Mouse (Mus musculus) hindbrain, embryonic 12.5 days (tissue): ENCODE results near the gene Celf2. TPM values are rescaled to one million over a fixed set of nuclear protein-coding genes. Genes with fewer than 3 reads are reported as not detected.

ENCODE experiments used
- ATAC-seq: fragments of 200-750 bp; cut with Nextera tagmentation; 2 replicates; pipeline ENCODE4 v1.8.0; 2017; ENCODE audit warnings: moderate TSS enrichment; ENCODE audit not compliant: low FRiP score
- H3K27ac ChIP-seq: fragments of 300-500 bp; sonication (generic); 2 replicates; pipeline ENCODE4 v1.5.1; 2016; ENCODE audit warnings: mild to moderate bottlenecking
- H3K27me3 ChIP-seq: fragments of 300-500 bp; sonication (generic); 2 replicates; pipeline ENCODE4 v1.6.1; 2016; ENCODE audit warnings: mild to moderate bottlenecking
- H3K36me3 ChIP-seq: fragments of 300-500 bp; sonication (generic); 2 replicates; pipeline ENCODE4 v1.6.1; 2016; ENCODE audit warnings: mild to moderate bottlenecking
- H3K4me1 ChIP-seq: fragments of 300-500 bp; sonication (generic); 2 replicates; pipeline ENCODE4 v1.6.1; 2016
- H3K4me2 ChIP-seq: fragments of 300-500 bp; sonication (generic); replicated peaks from 2 replicates; pipeline ENCODE4 v1.6.1; 2016; ENCODE audit warnings: mild to moderate bottlenecking
- H3K4me3 ChIP-seq: fragments of 300-500 bp; sonication (generic); 2 replicates; pipeline ENCODE4 v1.5.1; 2016; ENCODE audit warnings: mild to moderate bottlenecking
- H3K9ac ChIP-seq: fragments of 300-500 bp; sonication (generic); 2 replicates; pipeline ENCODE4 v1.6.1; 2016; ENCODE audit warnings: mild to moderate bottlenecking, moderate library complexity
- H3K9me3 ChIP-seq: fragments of 300-500 bp; sonication (generic); replicated peaks from 2 replicates; pipeline ENCODE4 v1.6.1; 2016; ENCODE audit warnings: mild to moderate bottlenecking
- WGBS: fragments of 180-500 bp; shearing (Covaris S2); methylation state at CpG from one replicate; pipeline ENCODE4 v1.1.7; 2016; 5-methylcytosine and 5-hydroxymethylcytosine counted together
- polyA plus RNA-seq: library from polyadenylated mRNA; unstranded; fragments of >200 nt; fragmentation: Nextera tagmentation; extraction: Ambion mirVana; gene quantifications from 2 replicates; pipeline ENCODE4 v1.2.1, GENCODE M21; 2016

Celf2 gene
- polyA plus RNA-seq, 1 experiment from 2014 or later = 108 TPM

DNA sequence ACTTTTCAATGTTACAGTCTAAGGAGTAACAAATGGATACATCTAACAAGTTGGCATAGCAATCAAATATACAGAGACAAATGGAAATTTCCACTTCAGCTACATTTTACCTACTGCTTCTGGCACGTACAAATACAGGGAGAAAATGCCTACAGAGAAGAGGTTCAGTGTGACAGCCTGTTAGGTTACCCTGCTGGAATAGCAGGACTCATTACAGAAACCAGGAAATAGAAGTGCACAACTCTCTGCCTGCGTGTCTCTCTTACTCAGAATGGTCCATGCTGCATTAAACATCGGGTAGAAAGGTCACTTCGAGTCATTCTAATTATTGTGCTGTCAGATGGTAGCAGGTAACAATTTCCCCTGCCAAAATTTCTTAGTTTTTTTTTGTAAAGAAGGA lies 141.6 kb downstream of the Celf2 start:
- H3K27me3 ChIP-seq = no peaks in the 10 kb centered on the region
- H3K9ac ChIP-seq = no peak overlapping the region
- no peak for ATAC-seq
- H3K36me3 ChIP-seq = no peaks in the 10 kb centered on the region
- H3K4me2 ChIP-seq = no peak overlapping the region
- no peaks in the 10 kb centered on the region for H3K9me3 ChIP-seq
- no peak overlapping the region for H3K4me3 ChIP-seq
- no peak overlapping the region for H3K27ac ChIP-seq
- no peaks in the 10 kb centered on the region for H3K4me1 ChIP-seq
- 89% methylated on average over 4 of the region's 4 CpGs for WGBS

DNA sequence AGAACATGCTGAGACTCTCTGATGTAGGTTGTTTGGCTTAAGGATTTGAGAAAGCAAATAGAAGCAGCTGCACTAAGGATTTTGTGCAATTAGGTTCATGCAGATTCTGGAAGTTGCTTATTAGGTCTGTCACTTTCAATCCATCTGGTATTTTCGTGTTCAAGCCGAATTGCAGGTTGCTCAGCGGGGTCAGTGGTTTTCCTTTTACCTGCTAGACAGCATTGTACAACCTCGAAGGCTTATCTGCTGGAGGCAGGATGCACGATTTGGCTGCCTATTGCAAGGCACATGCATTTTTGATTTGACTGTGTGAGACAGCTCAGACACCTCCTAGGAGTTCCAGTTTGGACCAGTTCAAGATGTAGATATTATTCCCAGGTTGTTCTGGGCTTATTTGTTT lies 149.8 kb downstream of the Celf2 start:
- no peaks in the 10 kb centered on the region for H3K36me3 ChIP-seq
- WGBS = 81% methylated on average over 5 of the region's 5 CpGs
- H3K4me1 ChIP-seq = no peaks in the 10 kb centered on the region
- no peak overlapping the region for H3K4me2 ChIP-seq
- no peak overlapping the region for H3K4me3 ChIP-seq
- ATAC-seq = no peak
- H3K9ac ChIP-seq = no peak overlapping the region
- H3K9me3 ChIP-seq = no peaks in the 10 kb centered on the region
- H3K27me3 ChIP-seq = no peaks in the 10 kb centered on the region
- no peak overlapping the region for H3K27ac ChIP-seq

DNA sequence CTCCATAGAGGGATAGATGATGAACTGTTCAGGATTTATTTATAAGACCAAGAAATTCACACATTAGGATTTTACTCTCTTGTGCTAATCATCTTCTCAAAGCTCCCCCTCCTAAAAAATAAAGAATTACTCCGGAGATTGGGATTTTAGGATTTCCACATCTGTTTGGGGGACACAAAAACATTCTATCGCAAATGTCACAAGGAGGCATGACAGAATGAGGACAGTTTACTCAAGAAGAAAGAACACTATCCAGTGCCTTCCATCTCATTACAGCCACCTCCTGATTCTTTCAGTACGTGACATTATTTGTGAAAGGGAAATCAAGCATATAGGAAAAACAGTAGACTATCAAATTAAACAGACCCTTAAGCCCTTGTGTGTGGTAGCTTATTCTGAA lies 150.5 kb downstream of the Celf2 start:
- no peak for ATAC-seq
- no peaks in the 10 kb centered on the region for H3K9me3 ChIP-seq
- 79% methylated on average over 3 of the region's 3 CpGs for WGBS

DNA sequence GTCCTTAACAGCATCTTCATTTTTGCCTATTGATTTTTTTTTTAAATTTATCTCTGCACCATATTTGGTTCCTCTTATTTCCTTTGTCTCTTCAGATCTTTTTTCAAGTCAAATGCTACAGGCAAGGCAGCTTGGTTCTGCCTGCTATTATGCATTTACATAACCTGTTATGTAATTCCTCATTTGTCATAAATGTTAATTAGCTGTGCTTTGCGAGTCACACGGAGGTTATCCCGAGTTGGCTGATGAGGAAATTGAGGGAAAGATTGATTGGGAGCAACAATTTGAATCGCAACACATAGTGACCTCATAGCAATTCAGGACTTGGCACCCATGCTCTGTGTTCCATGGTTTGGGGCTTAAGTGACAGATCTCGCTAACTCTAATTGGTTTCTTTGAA lies 158.1 kb downstream of the Celf2 start:
- no peaks in the 10 kb centered on the region for H3K9me3 ChIP-seq
- no peak for ATAC-seq
- no peaks in the 10 kb centered on the region for H3K4me1 ChIP-seq
- H3K9ac ChIP-seq = no peak overlapping the region
- H3K27me3 ChIP-seq = no peaks in the 10 kb centered on the region
- H3K4me2 ChIP-seq = no peak overlapping the region
- 80% methylated on average over 5 of the region's 5 CpGs for WGBS
- H3K4me3 ChIP-seq = no peak overlapping the region
- no peaks in the 10 kb centered on the region for H3K36me3 ChIP-seq
- no peak overlapping the region for H3K27ac ChIP-seq

More for the DNA sequence above, 150.5 kb downstream of the Celf2 start:
- Histone ChIP-seq H3K27ac (no peak overlapping the region), H3K27me3 (no peaks in the 10 kb centered on the region), H3K4me3 (no peak overlapping the region), H3K4me1 (no peaks in the 10 kb centered on the region), H3K9ac (no peak overlapping the region), H3K4me2 (no peak overlapping the region), H3K36me3 (no peaks in the 10 kb centered on the region)

DNA sequence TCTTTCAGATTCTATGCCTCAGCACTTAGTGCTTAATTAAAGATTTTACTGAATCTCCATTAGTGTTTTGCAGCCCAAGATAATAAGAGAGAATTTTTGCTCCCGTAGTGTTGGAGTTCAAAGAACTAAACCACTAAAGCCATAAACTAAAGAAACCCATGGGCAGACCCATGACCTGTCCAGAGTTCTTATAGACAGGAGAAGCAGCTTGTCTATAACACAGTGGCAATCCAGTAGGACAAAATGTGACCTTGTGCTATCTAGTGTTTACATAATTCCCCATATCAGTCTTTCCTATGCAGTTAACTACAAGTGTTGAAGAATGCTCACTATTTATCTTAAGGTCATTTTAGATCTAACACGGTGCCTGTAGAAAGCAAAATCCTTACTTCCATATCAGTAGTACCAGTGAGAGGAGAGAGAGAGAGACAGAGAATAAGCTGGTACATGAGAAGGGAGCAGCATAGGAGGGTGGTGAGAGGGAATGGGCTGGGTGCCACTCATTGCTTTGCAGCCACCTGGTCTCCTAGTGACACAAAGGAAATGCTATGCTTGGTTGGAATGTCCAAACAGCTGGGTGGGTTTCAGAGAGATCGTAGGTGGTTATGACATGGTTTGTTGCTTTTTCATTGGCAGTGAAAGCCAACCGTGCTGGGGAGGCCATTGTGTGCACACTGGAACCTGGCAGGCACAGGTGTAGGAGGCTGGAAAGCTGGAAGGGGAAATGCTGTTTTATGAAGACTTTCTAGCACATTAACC lies 162.5 kb downstream of the Celf2 start:
- Histone ChIP-seq H3K4me3 (no peak overlapping the region), H3K36me3 (no peaks in the 10 kb centered on the region), H3K4me1 (no peaks in the 10 kb centered on the region), H3K4me2 (no peak overlapping the region), H3K27ac (no peak overlapping the region), H3K9ac (no peak overlapping the region), H3K9me3 (no peaks in the 10 kb centered on the region), H3K27me3 (no peaks in the 10 kb centered on the region)
- 70% methylated on average over 4 of the region's 4 CpGs for WGBS
- no peak for ATAC-seq

DNA sequence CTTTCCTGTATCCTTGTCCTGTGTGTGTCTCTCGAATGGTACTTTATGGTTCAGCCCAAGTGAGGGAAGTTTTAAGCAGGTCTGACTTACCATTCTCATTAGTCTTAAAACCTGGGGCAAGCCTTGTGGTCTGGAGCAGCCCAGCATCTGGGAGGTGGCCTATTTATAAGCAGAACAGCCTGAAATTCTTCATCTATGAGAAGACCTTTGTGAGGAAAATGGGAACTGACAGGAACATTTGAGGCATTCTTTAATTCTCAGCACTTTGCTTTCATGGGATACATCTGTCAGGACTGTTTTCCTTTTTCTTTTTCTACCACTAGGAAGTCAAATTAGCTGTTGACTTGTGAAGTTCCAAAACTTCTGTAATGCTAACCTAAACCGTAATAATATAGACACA lies 164.4 kb downstream of the Celf2 start:
- no peak for ATAC-seq

DNA sequence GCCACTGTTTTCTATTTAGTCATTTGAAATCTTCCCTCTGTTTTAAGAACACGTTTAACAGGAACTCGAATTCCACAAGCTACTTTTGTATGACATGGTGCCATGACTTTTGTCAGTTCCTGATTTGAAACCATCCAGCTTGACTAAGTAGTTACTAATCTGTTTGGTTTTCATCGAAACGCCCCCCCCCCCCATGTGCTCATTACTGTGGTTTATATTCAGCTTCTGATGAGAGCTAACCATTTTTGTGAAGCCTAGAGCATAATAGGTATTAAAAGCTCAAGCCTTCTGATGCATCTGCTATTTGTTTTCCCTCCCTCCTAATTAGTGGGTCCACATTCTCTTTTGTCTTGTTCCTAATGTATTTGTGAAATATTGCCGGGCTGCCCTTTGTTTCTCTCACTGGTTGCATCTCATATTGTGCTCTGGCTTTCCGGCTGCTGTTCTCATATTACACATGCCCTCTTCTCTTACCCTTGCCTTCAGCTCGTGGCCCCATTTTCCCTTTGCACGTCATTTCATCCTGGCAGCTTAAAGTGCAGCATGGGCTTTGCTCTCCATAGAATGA lies 166.4 kb downstream of the Celf2 start:
- ATAC-seq = no peak
- H3K36me3 ChIP-seq = no peaks in the 10 kb centered on the region
- H3K4me3 ChIP-seq = no peak overlapping the region
- H3K9me3 ChIP-seq = no peaks in the 10 kb centered on the region
- H3K9ac ChIP-seq = no peak overlapping the region
- H3K27ac ChIP-seq = no peak overlapping the region
- H3K4me2 ChIP-seq = no peak overlapping the region
- 71% methylated on average over 8 of the region's 8 CpGs for WGBS
- H3K27me3 ChIP-seq = no peaks in the 10 kb centered on the region
- H3K4me1 ChIP-seq = no peaks in the 10 kb centered on the region

More for the DNA sequence above, 164.4 kb downstream of the Celf2 start:
- no peak overlapping the region for H3K9ac ChIP-seq
- H3K36me3 ChIP-seq = no peaks in the 10 kb centered on the region
- no peak overlapping the region for H3K27ac ChIP-seq
- no peak overlapping the region for H3K4me3 ChIP-seq
- 76% methylated on average over 2 of the region's 2 CpGs for WGBS
- H3K9me3 ChIP-seq = no peaks in the 10 kb centered on the region
- no peaks in the 10 kb centered on the region for H3K4me1 ChIP-seq
- no peak overlapping the region for H3K4me2 ChIP-seq
- H3K27me3 ChIP-seq = no peaks in the 10 kb centered on the region

DNA sequence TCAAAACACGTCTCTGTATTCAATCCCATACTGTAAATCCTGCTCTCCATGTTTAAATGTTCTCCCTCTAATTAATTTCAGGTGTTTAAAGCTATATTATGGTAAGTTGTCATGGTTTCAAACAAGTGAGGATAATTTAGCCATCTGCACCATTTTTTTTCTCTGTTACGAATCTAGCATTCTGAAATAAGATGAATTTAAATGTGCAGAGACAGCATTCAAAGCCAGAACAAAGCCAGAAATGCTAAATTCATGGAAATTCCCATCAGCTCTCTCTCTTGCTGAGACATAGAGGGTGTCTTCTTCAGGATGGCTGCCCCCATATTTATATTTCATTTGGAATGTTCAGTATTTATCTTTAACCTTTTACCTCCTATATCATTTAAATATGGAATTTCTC lies 174.5 kb downstream of the Celf2 start:
- H3K9ac ChIP-seq = no peak overlapping the region
- H3K27ac ChIP-seq = no peak overlapping the region
- no peaks in the 10 kb centered on the region for H3K4me1 ChIP-seq
- H3K4me2 ChIP-seq = no peak overlapping the region
- ATAC-seq = no peak
- no peaks in the 10 kb centered on the region for H3K36me3 ChIP-seq
- 68% methylated on average over 2 of the region's 2 CpGs for WGBS
- H3K27me3 ChIP-seq = no peaks in the 10 kb centered on the region
- no peaks in the 10 kb centered on the region for H3K9me3 ChIP-seq
- H3K4me3 ChIP-seq = no peak overlapping the region

DNA sequence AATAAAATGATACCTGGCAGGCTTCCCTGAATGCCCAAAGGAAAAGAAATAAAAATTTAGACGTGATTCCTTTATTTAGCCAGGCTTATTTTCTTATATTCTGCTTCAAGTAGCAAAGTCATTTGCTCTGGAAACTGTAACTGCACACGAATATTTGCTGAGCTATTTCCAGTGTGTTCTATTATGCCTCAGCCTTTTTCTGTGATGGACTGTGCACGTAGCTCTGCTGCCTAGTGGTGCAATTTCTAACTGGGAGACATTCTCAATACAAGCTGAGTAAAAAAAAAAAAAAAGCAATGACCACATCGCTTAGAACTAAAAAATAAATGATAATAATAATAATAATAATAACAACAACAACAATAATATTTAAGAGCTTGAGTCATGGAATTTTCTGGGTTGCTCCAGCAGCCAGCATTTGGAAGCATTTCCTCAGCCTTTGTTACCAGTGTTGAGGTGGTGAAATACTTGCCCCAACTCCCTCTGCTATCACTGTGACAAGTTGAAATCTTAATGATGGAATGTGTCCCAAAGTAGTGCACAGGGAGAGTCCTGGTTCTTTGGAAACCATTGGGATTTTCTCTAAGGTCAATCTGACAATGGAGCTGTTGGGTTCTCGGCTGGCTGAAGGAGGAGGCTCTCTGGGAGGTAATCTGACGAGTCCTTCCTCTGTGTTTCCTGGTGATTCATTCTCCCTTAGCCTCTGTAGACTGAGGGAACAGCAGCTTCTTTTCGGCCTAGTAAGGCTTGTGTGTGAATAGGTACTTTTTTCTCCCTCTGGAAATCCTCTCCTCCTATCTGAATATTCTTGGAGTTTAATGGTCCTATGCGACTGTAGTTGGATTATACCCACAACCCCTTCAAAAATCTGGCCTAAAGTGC lies 181.1 kb downstream of the Celf2 start:
- H3K4me3 ChIP-seq = no peak overlapping the region
- no peak overlapping the region for H3K4me2 ChIP-seq
- H3K9ac ChIP-seq = no peak overlapping the region
- 78% methylated on average over 8 of the region's 8 CpGs for WGBS
- no peak overlapping the region for H3K27ac ChIP-seq
- H3K4me1 ChIP-seq = 0 out of 2 replicates have a peak, but pooled peaks cover 3% of the 10 kb centered on the region
- H3K9me3 ChIP-seq = no peaks in the 10 kb centered on the region
- no peaks in the 10 kb centered on the region for H3K27me3 ChIP-seq
- H3K36me3 ChIP-seq = no peaks in the 10 kb centered on the region
- ATAC-seq = no peak

DNA sequence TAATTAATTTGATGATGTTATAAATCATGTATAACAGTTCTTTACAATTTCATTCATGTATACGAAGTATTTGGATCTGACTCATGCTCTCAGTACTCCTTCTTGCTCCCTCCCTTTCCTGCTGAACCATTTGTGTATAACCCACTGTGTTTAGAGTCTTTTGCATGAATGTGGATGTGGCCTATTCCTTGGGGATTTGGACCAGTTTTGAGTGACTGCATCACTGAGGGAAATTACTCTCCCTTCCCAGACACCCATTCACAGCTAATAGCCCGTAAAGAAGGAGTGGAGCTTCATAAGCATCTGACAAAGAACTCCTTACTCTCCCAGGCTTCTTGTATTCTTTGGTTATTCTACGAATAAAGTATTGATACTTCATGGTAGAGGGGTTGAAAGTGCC lies 189.6 kb downstream of the Celf2 start:
- ATAC-seq = peak; percentile 63
- H3K4me3 ChIP-seq = no peak overlapping the region
- 0 out of 2 replicates have a peak, but pooled peaks cover under 1% of the 10 kb centered on the region for H3K4me1 ChIP-seq
- WGBS = 31% methylated on average over 3 of the region's 3 CpGs
- no peak overlapping the region for H3K9ac ChIP-seq
- H3K27me3 ChIP-seq = no peaks in the 10 kb centered on the region
- no peaks in the 10 kb centered on the region for H3K36me3 ChIP-seq
- H3K27ac ChIP-seq = no peak overlapping the region
- no peak overlapping the region for H3K4me2 ChIP-seq
- H3K9me3 ChIP-seq = no peaks in the 10 kb centered on the region

DNA sequence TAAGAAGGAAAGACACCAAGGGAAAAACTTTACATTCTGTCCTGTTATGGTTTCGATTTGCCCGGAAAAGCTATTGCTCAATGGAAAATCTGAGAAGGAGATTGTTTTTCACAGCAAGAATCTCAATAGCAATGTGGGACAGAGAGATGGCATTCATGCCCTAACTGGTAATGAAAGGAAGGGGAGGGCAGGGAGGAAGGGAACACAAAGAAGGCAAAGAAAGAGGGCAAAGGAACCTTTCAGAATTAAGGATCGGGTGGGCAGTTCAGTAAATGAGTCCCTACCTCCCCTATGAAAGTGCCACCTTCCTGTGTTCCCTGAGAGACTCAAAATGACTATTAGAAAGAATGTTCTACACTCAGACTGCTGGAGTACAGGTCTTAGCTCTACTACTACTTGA lies 197.6 kb downstream of the Celf2 start:
- ATAC-seq = no peak
- Histone ChIP-seq H3K4me2 (no peak overlapping the region), H3K4me1 (peaks cover 19% of the 10 kb centered on the region), H3K36me3 (no peaks in the 10 kb centered on the region), H3K9ac (no peak overlapping the region), H3K9me3 (no peaks in the 10 kb centered on the region), H3K27me3 (no peaks in the 10 kb centered on the region), H3K27ac (no peak overlapping the region), H3K4me3 (no peak overlapping the region)
- WGBS = 30% methylated on average over 3 of the region's 3 CpGs

DNA sequence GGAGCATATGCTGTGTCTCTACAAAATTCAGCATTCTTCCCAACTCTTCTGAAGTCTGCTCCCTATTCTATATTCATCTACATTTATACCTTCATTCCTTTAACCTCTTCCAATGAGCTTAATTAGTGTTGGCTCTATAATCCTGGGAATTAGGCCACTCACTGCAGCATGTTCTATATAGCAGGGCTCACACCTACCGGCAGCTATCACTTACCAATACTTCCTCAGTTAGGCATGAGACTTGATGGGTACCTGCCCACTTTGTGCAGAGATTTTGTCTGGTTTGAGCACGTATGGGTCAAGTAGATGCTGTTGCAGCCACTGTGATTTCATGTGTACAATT lies 198.6 kb downstream of the Celf2 start:
- 95% methylated on average over 2 of the region's 2 CpGs for WGBS
- no peaks in the 10 kb centered on the region for H3K9me3 ChIP-seq
- no peak for ATAC-seq

More for the DNA sequence above, 198.6 kb downstream of the Celf2 start:
- Histone ChIP-seq H3K4me3 (no peak overlapping the region), H3K9ac (no peak overlapping the region), H3K36me3 (no peaks in the 10 kb centered on the region), H3K4me2 (no peak overlapping the region), H3K27ac (no peak overlapping the region), H3K27me3 (no peaks in the 10 kb centered on the region), H3K4me1 (peaks cover 19% of the 10 kb centered on the region)
